Mouse (Mus musculus): ENCODE data around the gene H3f3a.

DNA sequence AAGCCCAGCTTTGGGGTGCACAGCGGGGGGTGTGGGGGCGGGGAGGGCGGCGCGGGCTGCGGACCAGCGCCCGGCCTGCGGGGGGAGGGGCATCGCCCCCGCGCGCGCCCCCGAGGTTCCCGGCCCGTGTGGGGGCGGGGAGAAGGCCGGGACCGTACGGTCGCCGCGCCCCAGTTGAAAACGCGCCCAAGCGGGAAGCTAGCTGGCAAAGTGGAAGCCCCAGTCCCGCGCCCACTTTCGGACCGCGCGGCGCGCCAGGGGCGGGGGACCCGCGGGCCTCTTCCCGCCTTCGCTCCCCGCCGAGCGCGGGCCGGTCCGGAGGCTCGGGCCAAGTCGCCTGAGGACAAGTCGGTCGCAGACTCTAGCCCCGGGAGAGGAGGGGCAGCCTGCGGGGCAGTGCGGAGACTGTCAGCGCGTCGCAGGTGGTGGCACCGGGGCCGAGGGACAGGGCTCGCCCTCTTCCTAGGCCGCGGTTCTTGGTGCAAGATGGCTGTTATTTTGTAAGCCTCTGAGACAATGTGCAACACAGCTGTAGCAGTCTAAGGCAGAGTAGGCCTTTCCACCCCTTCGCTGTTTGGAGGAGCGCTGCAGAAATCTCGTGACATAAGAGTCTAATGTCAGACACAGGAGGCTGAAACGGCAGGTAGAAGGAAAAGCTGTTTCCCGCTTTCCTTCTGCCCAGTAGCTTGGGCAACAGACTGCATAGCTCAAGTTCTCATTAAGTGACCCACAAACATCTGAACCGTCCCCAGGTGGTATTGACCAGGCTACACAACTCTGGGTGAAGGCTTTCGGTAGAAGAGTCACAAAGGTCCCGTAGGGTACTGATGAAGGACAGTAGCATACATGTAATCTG, at the start of gene H3f3a:
- TF ChIP-seq CTCF (IDR thresholded peaks at IDR 0.05), result no peak
- TF ChIP-seq EP300 (IDR thresholded peaks at IDR 0.05), result no peak

All from lung, postnatal 0 days (tissue).